Mouse (Mus musculus) left cerebral cortex, adult 2 months (tissue): ENCODE data around the gene Pou4f1. TPM values are rescaled to one million over a fixed set of nuclear protein-coding genes. Genes with fewer than 3 reads are reported as not detected.

ENCODE experiments used
- DNase-seq, 2 experiments: peaks; one replicate each; pipeline ENCODE4 v3.0.0; 2021 to 2022; ENCODE audit warnings: low spot score in 2 of 2, mixed read lengths in 1 of 2; ENCODE audit errors: extremely low spot score in 1 of 2
- H3K27ac ChIP-seq: fragments of 200-600 bp; 2 replicates; pipeline ENCODE4 v1.8.1; 2022
- H3K4me3 ChIP-seq: fragments of 200-600 bp; 2 replicates; pipeline ENCODE4 v1.8.1; 2022
- CTCF ChIP-seq: fragments of 200-600 bp; IDR thresholded peaks from 2 replicates; pipeline ENCODE4 v1.8.1; 2022; ENCODE audit warnings: antibody characterized with exemption, mild to moderate bottlenecking, moderate library complexity
- intact Hi-C: fragments of 180-260 bp; cut with DNase I; formaldehyde crosslinking; loops from one replicate; pipeline ENCODE4 v1.15.1; 2025
- total RNA-seq, 2 experiments: library from RNA; stranded (reverse); gene quantifications; 2 replicates each; pipeline ENCODE4 v1.2.3; 2021

Pou4f1 gene
- total RNA-seq, 2 experiments from 2014 or later, result not detected

DNA sequence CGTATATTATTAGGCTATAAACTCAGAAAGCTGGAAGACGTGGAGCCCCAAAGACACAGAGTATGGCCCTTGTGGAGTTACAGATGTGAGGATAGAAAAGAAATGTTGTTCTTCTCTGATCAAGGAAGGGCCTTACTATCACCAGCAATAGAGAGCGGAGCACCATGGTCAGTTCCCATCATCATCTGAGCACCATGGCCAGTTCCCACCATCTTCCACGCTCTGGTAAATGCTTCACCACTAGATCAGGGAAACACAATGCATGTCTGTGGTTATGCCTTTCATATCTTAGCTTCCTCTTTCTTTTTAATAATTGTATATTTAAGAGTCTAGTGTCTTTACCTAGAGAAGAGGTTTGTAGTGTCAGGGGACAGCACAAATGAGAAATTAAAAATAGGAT is 37.0 kb downstream of the Pou4f1 start:
- no peak for DNase-seq
- intact Hi-C loops, result no loop called here
- no peak for TF ChIP-seq CTCF
- no peak overlapping the region for H3K4me3 ChIP-seq
- H3K27ac ChIP-seq, result no peak overlapping the region

DNA sequence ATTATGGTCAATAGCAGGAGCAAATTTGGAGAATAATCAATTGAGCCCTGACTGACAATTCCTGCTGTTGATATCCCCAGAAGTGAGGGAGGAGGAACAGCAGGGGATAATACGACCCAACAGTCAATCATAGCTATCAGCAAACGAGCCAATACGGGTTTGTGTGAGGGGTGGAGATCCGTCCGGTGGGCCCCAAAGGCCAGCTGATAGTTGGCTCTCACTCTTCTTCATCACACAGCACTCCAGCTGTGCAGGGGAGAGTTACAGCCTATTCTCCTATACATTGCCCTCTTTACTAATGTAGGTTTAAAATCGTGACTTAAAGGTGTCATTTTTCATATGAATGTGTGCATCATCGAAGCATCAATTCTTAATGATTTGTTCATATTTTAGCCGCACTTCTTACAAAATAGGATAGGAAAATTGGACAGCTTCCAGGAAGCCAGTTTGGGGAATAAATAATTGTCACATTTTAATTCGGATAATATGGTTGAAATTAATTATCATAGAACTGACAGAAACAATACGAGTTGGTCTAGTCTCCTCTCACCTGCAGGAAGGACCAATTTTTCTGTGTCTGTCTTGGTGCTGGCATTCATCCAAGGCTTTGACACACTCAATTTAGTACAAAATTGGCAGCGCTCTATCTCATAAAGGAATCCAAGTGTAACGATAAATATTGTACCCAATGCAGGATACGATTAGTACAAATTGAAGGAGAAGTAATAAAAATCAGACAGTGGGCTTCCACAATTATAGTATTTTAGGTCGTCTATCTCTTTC is 43.9 kb downstream of the Pou4f1 start:
- TF ChIP-seq CTCF, result no peak
- no peak for DNase-seq
- intact Hi-C loops, result no loop called here
- H3K27ac ChIP-seq, result no peak overlapping the region
- no peak overlapping the region for H3K4me3 ChIP-seq

Other genes with a start within 250 kb of the Pou4f1 start
- gene Rnf219, start 54.6 kb upstream of the Pou4f1 start, total RNA-seq, result 10 to 100 TPM; 16.8 to 18.3 TPM